Mouse (Mus musculus) embryonic facial prominence, embryonic 11.5 days (tissue): ENCODE data around the gene Ercc4. TPM values are rescaled to one million over a fixed set of nuclear protein-coding genes. Genes with fewer than 3 reads are reported as not detected.

Source experiments
- ATAC-seq: fragments of 200-750 bp; cut with Nextera tagmentation; replicated peaks from 2 replicates; pipeline ENCODE4 v1.8.0; 2017; ENCODE audit warnings: low read depth; ENCODE audit not compliant: insufficient number of reproducible peaks, low FRiP score, low TSS enrichment
- DNase-seq: peaks from one replicate; pipeline ENCODE4 v3.0.0-alpha.2; 2015; ENCODE audit warnings: low spot score
- H3K27ac ChIP-seq: fragments of 300-500 bp; sonication (generic); replicated peaks from 2 replicates; pipeline ENCODE4 v1.5.1; 2014; ENCODE audit warnings: mild to moderate bottlenecking, low read depth, low read length, control low read depth
- H3K27me3 ChIP-seq: fragments of 300-500 bp; sonication (generic); 2 replicates; pipeline ENCODE4 v1.6.1; 2014; ENCODE audit warnings: mild to moderate bottlenecking, low read length, moderate library complexity, mixed read lengths; ENCODE audit not compliant: control insufficient read depth, insufficient read depth
- H3K36me3 ChIP-seq: fragments of 300-500 bp; sonication (generic); replicated peaks from 2 replicates; pipeline ENCODE4 v1.6.1; 2014; ENCODE audit warnings: low read depth, mild to moderate bottlenecking, low read length, moderate library complexity, mixed read lengths; ENCODE audit not compliant: control insufficient read depth, insufficient read depth
- H3K4me1 ChIP-seq: fragments of 300-500 bp; sonication (generic); 2 replicates; pipeline ENCODE4 v1.6.1; 2014; ENCODE audit warnings: low read length, mixed read lengths; ENCODE audit not compliant: control insufficient read depth, insufficient read depth
- H3K4me2 ChIP-seq: fragments of 300-500 bp; sonication (generic); 2 replicates; pipeline ENCODE4 v1.6.1; 2014; ENCODE audit warnings: low read depth, mild to moderate bottlenecking, control low read depth, low read length, moderate library complexity
- H3K4me3 ChIP-seq: fragments of 300-500 bp; sonication (generic); 2 replicates; pipeline ENCODE4 v1.5.1; 2014; ENCODE audit warnings: low read depth, low read length, control low read depth
- H3K9ac ChIP-seq: fragments of 300-500 bp; sonication (generic); replicated peaks from 2 replicates; pipeline ENCODE4 v1.6.1; 2014; ENCODE audit warnings: mild to moderate bottlenecking, control low read depth, low read length
- H3K9me3 ChIP-seq: fragments of 300-500 bp; sonication (generic); replicated peaks from 2 replicates; pipeline ENCODE4 v1.6.1; 2016; ENCODE audit warnings: mild to moderate bottlenecking, low read length, inconsistent platforms, mixed read lengths; ENCODE audit not compliant: control insufficient read depth
- WGBS: fragments of 180-500 bp; shearing (Covaris S2); extraction: QIAGEN DNeasy Blood & Tissue Kit; methylation state at CpG from one replicate; pipeline ENCODE4 v1.1.7; 2014; 5-methylcytosine and 5-hydroxymethylcytosine counted together
- polyA plus RNA-seq: library from polyadenylated mRNA; unstranded; fragments of >200 nt; fragmentation: Nextera tagmentation; extraction: Ambion mirVana; gene quantifications from 2 replicates; pipeline ENCODE4 v1.2.1, GENCODE M21; 2014

Gene Ercc4
- polyA plus RNA-seq, 1 experiment from 2014 or later = 12.6 TPM

GRCm38 (mm10) chr16:13173055-13173742 lies 63.7 kb downstream of the Ercc4 start:
- no peak overlapping the region for H3K4me3 ChIP-seq
- WGBS = 93% methylated on average over 5 of the region's 5 CpGs
- H3K9me3 ChIP-seq = no peaks in the 10 kb centered on the region
- H3K36me3 ChIP-seq = no peaks in the 10 kb centered on the region
- DNase-seq (no peak), ATAC-seq (no peak)
- H3K27ac ChIP-seq = no peak overlapping the region
- no peak overlapping the region for H3K4me2 ChIP-seq
- H3K9ac ChIP-seq = no peak overlapping the region
- H3K4me1 ChIP-seq = no peaks in the 10 kb centered on the region
- H3K27me3 ChIP-seq = no peaks in the 10 kb centered on the region

GRCm38 (mm10) chr16:13182526-13182925 lies 73.0 kb downstream of the Ercc4 start:
- Histone ChIP-seq H3K27me3 (no peaks in the 10 kb centered on the region), H3K9me3 (no peaks in the 10 kb centered on the region), H3K4me2 (no peak overlapping the region), H3K4me3 (no peak overlapping the region), H3K27ac (no peak overlapping the region), H3K9ac (no peak overlapping the region), H3K4me1 (no peaks in the 10 kb centered on the region), H3K36me3 (no peaks in the 10 kb centered on the region)
- DNase-seq (no peak), ATAC-seq (no peak)
- 89% methylated on average over 5 of the region's 5 CpGs for WGBS

- Histone ChIP-seq H3K27me3 (no peaks in the 10 kb centered on the region), H3K4me1 (no peaks in the 10 kb centered on the region), H3K27ac (no peak overlapping the region), H3K9me3 (no peaks in the 10 kb centered on the region), H3K4me2 (no peak overlapping the region), H3K36me3 (no peaks in the 10 kb centered on the region), H3K4me3 (no peak overlapping the region), H3K9ac (no peak overlapping the region)
- 91% methylated on average over 4 of the region's 4 CpGs for WGBS
- DNase-seq (no peak), ATAC-seq (no peak)
Measured at GRCm38 (mm10) chr16:13183182-13183742, 73.8 kb downstream of the Ercc4 start.

- no peak overlapping the region for H3K9ac ChIP-seq
- H3K9me3 ChIP-seq = no peaks in the 10 kb centered on the region
- H3K36me3 ChIP-seq = no peaks in the 10 kb centered on the region
- H3K27me3 ChIP-seq = no peaks in the 10 kb centered on the region
- no peaks in the 10 kb centered on the region for H3K4me1 ChIP-seq
- WGBS = 87% methylated on average over 3 of the region's 3 CpGs
- ATAC-seq = no peak
- no peak for DNase-seq
- no peak overlapping the region for H3K4me3 ChIP-seq
- H3K27ac ChIP-seq = no peak overlapping the region
- no peak overlapping the region for H3K4me2 ChIP-seq
Measured at GRCm38 (mm10) chr16:13184381-13184780, 74.9 kb downstream of the Ercc4 start.

- 44% methylated on average over 12 of the region's 12 CpGs for WGBS
Measured at GRCm38 (mm10) chr16:13189430-13190107, 80.1 kb downstream of the Ercc4 start.

GRCm38 (mm10) chr16:13190471-13190870 lies 81.0 kb downstream of the Ercc4 start:
- WGBS = 77% methylated on average over 5 of the region's 5 CpGs

More at GRCm38 (mm10) chr16:13189430-13190107, 80.1 kb downstream of the Ercc4 start:
- Histone ChIP-seq H3K27me3 (no peaks in the 10 kb centered on the region), H3K27ac (no peak overlapping the region), H3K9me3 (no peaks in the 10 kb centered on the region), H3K4me3 (no peak overlapping the region), H3K9ac (no peak overlapping the region), H3K4me1 (no peaks in the 10 kb centered on the region), H3K4me2 (no peak overlapping the region), H3K36me3 (no peaks in the 10 kb centered on the region)
- ATAC-seq (no peak), DNase-seq (peak; percentile 23)

GRCm38 (mm10) chr16:13191166-13191565 lies 81.7 kb downstream of the Ercc4 start:
- Histone ChIP-seq H3K9ac (no peak overlapping the region), H3K4me1 (no peaks in the 10 kb centered on the region), H3K4me2 (no peak overlapping the region), H3K9me3 (no peaks in the 10 kb centered on the region), H3K36me3 (no peaks in the 10 kb centered on the region), H3K27ac (no peak overlapping the region), H3K4me3 (no peak overlapping the region), H3K27me3 (no peaks in the 10 kb centered on the region)
- no peak for ATAC-seq
- DNase-seq = no peak
- 71% methylated on average over 4 of the region's 4 CpGs for WGBS

More at GRCm38 (mm10) chr16:13190471-13190870, 81.0 kb downstream of the Ercc4 start:
- Histone ChIP-seq H3K36me3 (no peaks in the 10 kb centered on the region), H3K4me1 (no peaks in the 10 kb centered on the region), H3K9ac (no peak overlapping the region), H3K4me2 (no peak overlapping the region), H3K27ac (no peak overlapping the region), H3K4me3 (no peak overlapping the region), H3K9me3 (no peaks in the 10 kb centered on the region), H3K27me3 (no peaks in the 10 kb centered on the region)
- ATAC-seq (no peak), DNase-seq (no peak)

- H3K4me1 ChIP-seq = no peaks in the 10 kb centered on the region
- no peaks in the 10 kb centered on the region for H3K36me3 ChIP-seq
- no peak overlapping the region for H3K4me3 ChIP-seq
- DNase-seq (no peak), ATAC-seq (no peak)
- no peak overlapping the region for H3K4me2 ChIP-seq
- H3K27ac ChIP-seq = no peak overlapping the region
- no peak overlapping the region for H3K9ac ChIP-seq
- H3K9me3 ChIP-seq = no peaks in the 10 kb centered on the region
- WGBS = 80% methylated on average over 4 of the region's 4 CpGs
- H3K27me3 ChIP-seq = no peaks in the 10 kb centered on the region
Measured at GRCm38 (mm10) chr16:13193663-13194071, 84.2 kb downstream of the Ercc4 start.
